Mouse (Mus musculus): ENCODE data around the gene Lypd6b. TPM values are rescaled to one million over a fixed set of nuclear protein-coding genes. Genes with fewer than 3 reads are reported as not detected.

Lypd6b gene
- polyA plus RNA-seq, 1 experiment from 2014 or later: 8.5 TPM

- no peak overlapping the region for H3K4me2 ChIP-seq
- WGBS: 70% methylated on average over 11 of the region's 11 CpGs
These were observed 18.4 kb downstream of the Lypd6b start for GRCm38 (mm10) chr2:49805736-49806371.

GRCm38 (mm10) chr2:49809496-49809895 lies 22.0 kb downstream of the Lypd6b start:
- peaks cover 13% of the 10 kb centered on the region for H3K4me1 ChIP-seq
- no peak overlapping the region for H3K4me2 ChIP-seq
- H3K9me3 ChIP-seq: no peaks in the 10 kb centered on the region
- H3K4me3 ChIP-seq: no peak overlapping the region
- no peak for ATAC-seq (ENCODE audit: insufficient number of reproducible peaks, insufficient read depth, low FRiP score, low TSS enrichment, low read depth)
- 74% methylated on average over 6 of the region's 6 CpGs for WGBS
- H3K27ac ChIP-seq: no peak overlapping the region
- H3K27me3 ChIP-seq: no peaks in the 10 kb centered on the region
- no peaks in the 10 kb centered on the region for H3K36me3 ChIP-seq
- no peak overlapping the region for H3K9ac ChIP-seq

More at GRCm38 (mm10) chr2:49805736-49806371, 18.4 kb downstream of the Lypd6b start:
- ATAC-seq (ENCODE audit: insufficient number of reproducible peaks, insufficient read depth, low FRiP score, low TSS enrichment, low read depth): no peak
- H3K4me1 ChIP-seq: 0 out of 2 replicates have a peak, but pooled peaks cover 4% of the 10 kb centered on the region
- no peaks in the 10 kb centered on the region for H3K36me3 ChIP-seq
- H3K27me3 ChIP-seq: no peaks in the 10 kb centered on the region
- H3K4me3 ChIP-seq: no peak overlapping the region
- H3K9me3 ChIP-seq: no peaks in the 10 kb centered on the region
- no peak overlapping the region for H3K9ac ChIP-seq
- H3K27ac ChIP-seq: no peak overlapping the region

- Histone ChIP-seq H3K36me3 (no peaks in the 10 kb centered on the region), H3K27ac (0 out of 2 replicates have a peak overlapping the region, but pooled peaks have one; percentile 5), H3K4me2 (no peak overlapping the region), H3K9me3 (no peaks in the 10 kb centered on the region), H3K4me1 (peaks cover 13% of the 10 kb centered on the region), H3K4me3 (no peak overlapping the region), H3K27me3 (no peaks in the 10 kb centered on the region), H3K9ac (no peak overlapping the region)
- WGBS: 20% methylated on average over 11 of the region's 11 CpGs
- ATAC-seq (ENCODE audit: insufficient number of reproducible peaks, insufficient read depth, low FRiP score, low TSS enrichment, low read depth): no peak
These were observed 23.9 kb downstream of the Lypd6b start for GRCm38 (mm10) chr2:49811420-49811819.

- H3K4me2 ChIP-seq: no peak overlapping the region
- H3K4me1 ChIP-seq: peaks cover 15% of the 10 kb centered on the region
- no peak overlapping the region for H3K9ac ChIP-seq
- no peak for ATAC-seq (ENCODE audit: insufficient number of reproducible peaks, insufficient read depth, low FRiP score, low TSS enrichment, low read depth)
- H3K27me3 ChIP-seq: no peaks in the 10 kb centered on the region
- H3K4me3 ChIP-seq: no peak overlapping the region
- WGBS: 34% methylated on average over 4 of the region's 4 CpGs
- 0 out of 2 replicates have a peak overlapping the region, but pooled peaks have one; percentile 5 for H3K27ac ChIP-seq
- H3K36me3 ChIP-seq: no peaks in the 10 kb centered on the region
- H3K9me3 ChIP-seq: no peaks in the 10 kb centered on the region
These were observed 24.4 kb downstream of the Lypd6b start for GRCm38 (mm10) chr2:49811871-49812363.

- no peak overlapping the region for H3K9ac ChIP-seq
- no peaks in the 10 kb centered on the region for H3K9me3 ChIP-seq
- no peak overlapping the region for H3K4me2 ChIP-seq
- H3K27me3 ChIP-seq: no peaks in the 10 kb centered on the region
- H3K36me3 ChIP-seq: no peaks in the 10 kb centered on the region
- no peak overlapping the region for H3K27ac ChIP-seq
- no peak for ATAC-seq (ENCODE audit: insufficient number of reproducible peaks, insufficient read depth, low FRiP score, low TSS enrichment, low read depth)
- 55% methylated on average over 4 of the region's 4 CpGs for WGBS
- peaks cover 20% of the 10 kb centered on the region for H3K4me1 ChIP-seq
- H3K4me3 ChIP-seq: no peak overlapping the region
These were observed 25.7 kb downstream of the Lypd6b start for GRCm38 (mm10) chr2:49813151-49813550.

GRCm38 (mm10) chr2:49814011-49814410 lies 26.5 kb downstream of the Lypd6b start:
- 72% methylated on average over 6 of the region's 6 CpGs for WGBS
- no peak overlapping the region for H3K9ac ChIP-seq
- no peaks in the 10 kb centered on the region for H3K27me3 ChIP-seq
- H3K27ac ChIP-seq: no peak overlapping the region
- no peak for ATAC-seq (ENCODE audit: insufficient number of reproducible peaks, insufficient read depth, low FRiP score, low TSS enrichment, low read depth)
- H3K4me2 ChIP-seq: no peak overlapping the region
- H3K9me3 ChIP-seq: no peaks in the 10 kb centered on the region
- peaks cover 20% of the 10 kb centered on the region for H3K4me1 ChIP-seq
- no peaks in the 10 kb centered on the region for H3K36me3 ChIP-seq
- H3K4me3 ChIP-seq: no peak overlapping the region

- 77% methylated on average over 3 of the region's 3 CpGs for WGBS
These were observed 28.3 kb downstream of the Lypd6b start for GRCm38 (mm10) chr2:49815696-49816320.

GRCm38 (mm10) chr2:49816549-49816948 lies 29.1 kb downstream of the Lypd6b start:
- H3K4me3 ChIP-seq: no peak overlapping the region
- no peak overlapping the region for H3K9ac ChIP-seq
- no peaks in the 10 kb centered on the region for H3K36me3 ChIP-seq
- WGBS: 90% methylated on average over 5 of the region's 5 CpGs
- ATAC-seq (ENCODE audit: insufficient number of reproducible peaks, insufficient read depth, low FRiP score, low TSS enrichment, low read depth): no peak
- no peaks in the 10 kb centered on the region for H3K9me3 ChIP-seq
- peaks cover 16% of the 10 kb centered on the region for H3K4me1 ChIP-seq
- H3K27me3 ChIP-seq: no peaks in the 10 kb centered on the region
- no peak overlapping the region for H3K27ac ChIP-seq
- H3K4me2 ChIP-seq: no peak overlapping the region

More at GRCm38 (mm10) chr2:49815696-49816320, 28.3 kb downstream of the Lypd6b start:
- ATAC-seq (ENCODE audit: insufficient number of reproducible peaks, insufficient read depth, low FRiP score, low TSS enrichment, low read depth): no peak
- H3K4me3 ChIP-seq: no peak overlapping the region
- H3K27me3 ChIP-seq: no peaks in the 10 kb centered on the region
- no peak overlapping the region for H3K27ac ChIP-seq
- H3K4me2 ChIP-seq: no peak overlapping the region
- no peaks in the 10 kb centered on the region for H3K9me3 ChIP-seq
- no peak overlapping the region for H3K9ac ChIP-seq
- peaks cover 20% of the 10 kb centered on the region for H3K4me1 ChIP-seq
- H3K36me3 ChIP-seq: no peaks in the 10 kb centered on the region

- Histone ChIP-seq H3K9ac (no peak overlapping the region), H3K4me1 (peaks cover 10% of the 10 kb centered on the region), H3K4me2 (no peak overlapping the region), H3K4me3 (no peak overlapping the region), H3K27ac (no peak overlapping the region), H3K9me3 (no peaks in the 10 kb centered on the region), H3K27me3 (no peaks in the 10 kb centered on the region), H3K36me3 (no peaks in the 10 kb centered on the region)
- no peak for ATAC-seq (ENCODE audit: insufficient number of reproducible peaks, insufficient read depth, low FRiP score, low TSS enrichment, low read depth)
- WGBS: 87% methylated on average over 3 of the region's 3 CpGs
These were observed 29.7 kb downstream of the Lypd6b start for GRCm38 (mm10) chr2:49817151-49817550.

- no peak overlapping the region for H3K4me3 ChIP-seq
These were observed 30.6 kb downstream of the Lypd6b start for GRCm38 (mm10) chr2:49818126-49818525.

GRCm38 (mm10) chr2:49822312-49822711 lies 34.8 kb downstream of the Lypd6b start:
- Histone ChIP-seq H3K4me3 (no peak overlapping the region), H3K9me3 (no peaks in the 10 kb centered on the region), H3K4me2 (no peak overlapping the region), H3K9ac (no peak overlapping the region), H3K27me3 (no peaks in the 10 kb centered on the region), H3K27ac (no peak overlapping the region), H3K36me3 (no peaks in the 10 kb centered on the region), H3K4me1 (peaks cover 11% of the 10 kb centered on the region)
- 92% methylated on average over 1 of the region's 1 CpGs for WGBS
- no peak for ATAC-seq (ENCODE audit: insufficient number of reproducible peaks, insufficient read depth, low FRiP score, low TSS enrichment, low read depth)

More at GRCm38 (mm10) chr2:49818126-49818525, 30.6 kb downstream of the Lypd6b start:
- no peaks in the 10 kb centered on the region for H3K27me3 ChIP-seq
- no peak overlapping the region for H3K4me2 ChIP-seq
- H3K4me1 ChIP-seq: peaks cover 7% of the 10 kb centered on the region
- H3K9ac ChIP-seq: no peak overlapping the region
- WGBS: 77% methylated on average over 5 of the region's 5 CpGs
- no peak overlapping the region for H3K27ac ChIP-seq
- ATAC-seq (ENCODE audit: insufficient number of reproducible peaks, insufficient read depth, low FRiP score, low TSS enrichment, low read depth): no peak
- no peaks in the 10 kb centered on the region for H3K36me3 ChIP-seq
- no peaks in the 10 kb centered on the region for H3K9me3 ChIP-seq

GRCm38 (mm10) chr2:49825588-49825987 lies 38.1 kb downstream of the Lypd6b start:
- no peaks in the 10 kb centered on the region for H3K36me3 ChIP-seq
- H3K27me3 ChIP-seq: no peaks in the 10 kb centered on the region
- no peak overlapping the region for H3K27ac ChIP-seq
- H3K4me3 ChIP-seq: no peak overlapping the region
- H3K4me2 ChIP-seq: no peak overlapping the region
- 12% methylated on average over 1 of the region's 1 CpGs for WGBS
- H3K9me3 ChIP-seq: no peaks in the 10 kb centered on the region
- peaks cover 9% of the 10 kb centered on the region; the same call in 1 of the 2 replicates for H3K4me1 ChIP-seq
- no peak overlapping the region for H3K9ac ChIP-seq
- ATAC-seq (ENCODE audit: insufficient number of reproducible peaks, insufficient read depth, low FRiP score, low TSS enrichment, low read depth): no peak
